Mouse (Mus musculus): ENCODE results near the gene Mrtfb. TPM values are rescaled to one million over a fixed set of nuclear protein-coding genes. Genes with fewer than 3 reads are reported as not detected.

Gene Mrtfb
- polyA plus RNA-seq (2014; fragmentation: Nextera tagmentation; extraction: Ambion mirVana) = 22.0 and 22.6 TPM in 2 replicates

- peak within 1 kb of the TSS; percentile 91 for H3K4me2 ChIP-seq (ENCODE audit: low read depth)
- peak within 1 kb of the TSS; percentile 90 for H3K9ac ChIP-seq (ENCODE audit: low read length)
- WGBS = under 1% methylated on average over 46 of the region's 56 CpGs
- peaks cover 6% of the 10 kb centered on the region; the same call in 1 of the 2 replicates for H3K4me1 ChIP-seq (ENCODE audit: control insufficient read depth, insufficient read depth, low read length)
- no peaks in the 10 kb centered on the region for H3K36me3 ChIP-seq (ENCODE audit: control insufficient read depth, insufficient read depth, low read length)
- H3K9me3 ChIP-seq (ENCODE audit: control insufficient read depth, low read length) = no peaks in the 10 kb centered on the region
- DNase-seq (ENCODE audit: low spot score) (peak; percentile 90), ATAC-seq (ENCODE audit: insufficient read depth, low FRiP score, low TSS enrichment) (peak; percentile 87)
- peak within 1 kb of the TSS; percentile 79 for H3K4me3 ChIP-seq (ENCODE audit: low read depth, low read length)
- no peaks in the 10 kb centered on the region for H3K27me3 ChIP-seq (ENCODE audit: control insufficient read depth, insufficient read depth, low read length)
- H3K27ac ChIP-seq (ENCODE audit: low read depth, low read length) = peak within 1 kb of the TSS; percentile 44; the same call in 1 of the 2 replicates
These were observed at the start of gene Mrtfb for GRCm38 (mm10) chr16:13255855-13256635. Gene Mrtfb (plus strand): TSS chr16:13256481.

GRCm38 (mm10) chr16:13207649-13208048 is 48.6 kb upstream of the Mrtfb start:
- H3K4me3 ChIP-seq (ENCODE audit: low read depth, low read length) = no peak overlapping the region
- ATAC-seq (ENCODE audit: insufficient read depth, low FRiP score, low TSS enrichment) (peak; percentile 35; the same call in 1 of the 2 replicates), DNase-seq (ENCODE audit: low spot score) (no peak)
- no peaks in the 10 kb centered on the region for H3K36me3 ChIP-seq (ENCODE audit: control insufficient read depth, insufficient read depth, low read length)
- WGBS = 25% methylated on average over 5 of the region's 5 CpGs
- no peak overlapping the region for H3K9ac ChIP-seq (ENCODE audit: low read length)
- H3K27ac ChIP-seq (ENCODE audit: low read depth, low read length) = no peak overlapping the region
- H3K4me1 ChIP-seq (ENCODE audit: control insufficient read depth, insufficient read depth, low read length) = no peaks in the 10 kb centered on the region
- no peaks in the 10 kb centered on the region for H3K27me3 ChIP-seq (ENCODE audit: control insufficient read depth, insufficient read depth, low read length)
- no peak overlapping the region for H3K4me2 ChIP-seq (ENCODE audit: low read depth)
- H3K9me3 ChIP-seq (ENCODE audit: control insufficient read depth, low read length) = no peaks in the 10 kb centered on the region

GRCm38 (mm10) chr16:13208087-13208486 is 48.2 kb upstream of the Mrtfb start:
- Histone ChIP-seq H3K4me2 (ENCODE audit: low read depth) (no peak overlapping the region), H3K4me1 (ENCODE audit: control insufficient read depth, insufficient read depth, low read length) (no peaks in the 10 kb centered on the region), H3K27me3 (ENCODE audit: control insufficient read depth, insufficient read depth, low read length) (no peaks in the 10 kb centered on the region), H3K4me3 (ENCODE audit: low read depth, low read length) (no peak overlapping the region), H3K27ac (ENCODE audit: low read depth, low read length) (no peak overlapping the region), H3K9me3 (ENCODE audit: control insufficient read depth, low read length) (no peaks in the 10 kb centered on the region), H3K36me3 (ENCODE audit: control insufficient read depth, insufficient read depth, low read length) (no peaks in the 10 kb centered on the region), H3K9ac (ENCODE audit: low read length) (no peak overlapping the region)
- DNase-seq (ENCODE audit: low spot score) (no peak), ATAC-seq (ENCODE audit: insufficient read depth, low FRiP score, low TSS enrichment) (no peak)
- 25% methylated on average over 3 of the region's 3 CpGs for WGBS

GRCm38 (mm10) chr16:13212781-13213180 is 43.5 kb upstream of the Mrtfb start:
- DNase-seq (ENCODE audit: low spot score) (no peak), ATAC-seq (ENCODE audit: insufficient read depth, low FRiP score, low TSS enrichment) (no peak)
- no peaks in the 10 kb centered on the region for H3K36me3 ChIP-seq (ENCODE audit: control insufficient read depth, insufficient read depth, low read length)
- no peaks in the 10 kb centered on the region for H3K9me3 ChIP-seq (ENCODE audit: control insufficient read depth, low read length)
- no peak overlapping the region for H3K9ac ChIP-seq (ENCODE audit: low read length)
- H3K27me3 ChIP-seq (ENCODE audit: control insufficient read depth, insufficient read depth, low read length) = no peaks in the 10 kb centered on the region
- H3K27ac ChIP-seq (ENCODE audit: low read depth, low read length) = no peak overlapping the region
- 74% methylated on average over 4 of the region's 4 CpGs for WGBS
- H3K4me3 ChIP-seq (ENCODE audit: low read depth, low read length) = no peak overlapping the region
- H3K4me2 ChIP-seq (ENCODE audit: low read depth) = no peak overlapping the region
- H3K4me1 ChIP-seq (ENCODE audit: control insufficient read depth, insufficient read depth, low read length) = no peaks in the 10 kb centered on the region

- Histone ChIP-seq H3K4me2 (ENCODE audit: low read depth) (no peak overlapping the region), H3K36me3 (ENCODE audit: control insufficient read depth, insufficient read depth, low read length) (no peaks in the 10 kb centered on the region), H3K9ac (ENCODE audit: low read length) (no peak overlapping the region), H3K27me3 (ENCODE audit: control insufficient read depth, insufficient read depth, low read length) (no peaks in the 10 kb centered on the region), H3K4me1 (ENCODE audit: control insufficient read depth, insufficient read depth, low read length) (no peaks in the 10 kb centered on the region), H3K9me3 (ENCODE audit: control insufficient read depth, low read length) (no peaks in the 10 kb centered on the region), H3K4me3 (ENCODE audit: low read depth, low read length) (no peak overlapping the region), H3K27ac (ENCODE audit: low read depth, low read length) (no peak overlapping the region)
- DNase-seq (ENCODE audit: low spot score) (no peak), ATAC-seq (ENCODE audit: insufficient read depth, low FRiP score, low TSS enrichment) (no peak)
- WGBS = 80% methylated on average over 5 of the region's 5 CpGs
These were observed 39.9 kb upstream of the Mrtfb start for GRCm38 (mm10) chr16:13216116-13216952.

GRCm38 (mm10) chr16:13217951-13218350 is 38.3 kb upstream of the Mrtfb start:
- Histone ChIP-seq H3K4me1 (ENCODE audit: control insufficient read depth, insufficient read depth, low read length) (no peaks in the 10 kb centered on the region), H3K27me3 (ENCODE audit: control insufficient read depth, insufficient read depth, low read length) (no peaks in the 10 kb centered on the region), H3K36me3 (ENCODE audit: control insufficient read depth, insufficient read depth, low read length) (no peaks in the 10 kb centered on the region), H3K9ac (ENCODE audit: low read length) (no peak overlapping the region), H3K4me3 (ENCODE audit: low read depth, low read length) (no peak overlapping the region), H3K9me3 (ENCODE audit: control insufficient read depth, low read length) (no peaks in the 10 kb centered on the region), H3K4me2 (ENCODE audit: low read depth) (no peak overlapping the region), H3K27ac (ENCODE audit: low read depth, low read length) (no peak overlapping the region)
- WGBS = 86% methylated on average over 8 of the region's 8 CpGs
- no peak for ATAC-seq (ENCODE audit: insufficient read depth, low FRiP score, low TSS enrichment)
- DNase-seq (ENCODE audit: low spot score) = no peak

GRCm38 (mm10) chr16:13221475-13221874 is 34.8 kb upstream of the Mrtfb start:
- no peak overlapping the region for H3K4me2 ChIP-seq (ENCODE audit: low read depth)
- H3K9ac ChIP-seq (ENCODE audit: low read length) = no peak overlapping the region
- WGBS = 86% methylated on average over 1 of the region's 1 CpGs
- DNase-seq (ENCODE audit: low spot score) (no peak), ATAC-seq (ENCODE audit: insufficient read depth, low FRiP score, low TSS enrichment) (no peak)
- H3K27me3 ChIP-seq (ENCODE audit: control insufficient read depth, insufficient read depth, low read length) = no peaks in the 10 kb centered on the region
- H3K27ac ChIP-seq (ENCODE audit: low read depth, low read length) = no peak overlapping the region
- no peaks in the 10 kb centered on the region for H3K4me1 ChIP-seq (ENCODE audit: control insufficient read depth, insufficient read depth, low read length)
- H3K36me3 ChIP-seq (ENCODE audit: control insufficient read depth, insufficient read depth, low read length) = no peaks in the 10 kb centered on the region
- no peak overlapping the region for H3K4me3 ChIP-seq (ENCODE audit: low read depth, low read length)
- no peaks in the 10 kb centered on the region for H3K9me3 ChIP-seq (ENCODE audit: control insufficient read depth, low read length)

- no peak overlapping the region for H3K9ac ChIP-seq (ENCODE audit: low read length)
- no peaks in the 10 kb centered on the region for H3K36me3 ChIP-seq (ENCODE audit: control insufficient read depth, insufficient read depth, low read length)
- DNase-seq (ENCODE audit: low spot score) (no peak), ATAC-seq (ENCODE audit: insufficient read depth, low FRiP score, low TSS enrichment) (no peak)
- no peaks in the 10 kb centered on the region for H3K9me3 ChIP-seq (ENCODE audit: control insufficient read depth, low read length)
- 0 out of 2 replicates have a peak, but pooled peaks cover 3% of the 10 kb centered on the region for H3K4me1 ChIP-seq (ENCODE audit: control insufficient read depth, insufficient read depth, low read length)
- H3K4me3 ChIP-seq (ENCODE audit: low read depth, low read length) = no peak overlapping the region
- 94% methylated on average over 7 of the region's 7 CpGs for WGBS
- no peak overlapping the region for H3K27ac ChIP-seq (ENCODE audit: low read depth, low read length)
- H3K4me2 ChIP-seq (ENCODE audit: low read depth) = no peak overlapping the region
- no peaks in the 10 kb centered on the region for H3K27me3 ChIP-seq (ENCODE audit: control insufficient read depth, insufficient read depth, low read length)
These were observed 24.2 kb upstream of the Mrtfb start for GRCm38 (mm10) chr16:13232043-13232442.

All from neural tube, embryonic 11.5 days (tissue).